Mouse (Mus musculus): ENCODE measurements around the gene Emid1. TPM values are rescaled to one million over a fixed set of nuclear protein-coding genes. Genes with fewer than 3 reads are reported as not detected.

Emid1 gene
- total RNA-seq, 2 experiments from 2014 or later, result 7.7 to 8.9 TPM

GRCm38 (mm10) chr11:5064282-5065055, 87.6 kb downstream of the Emid1 start:
- DNase-seq (ENCODE audit: low spot score), result no peak

- DNase-seq (ENCODE audit: low spot score), result no peak
Observed at GRCm38 (mm10) chr11:5063561-5064281, 88.3 kb downstream of the Emid1 start.

DNA sequence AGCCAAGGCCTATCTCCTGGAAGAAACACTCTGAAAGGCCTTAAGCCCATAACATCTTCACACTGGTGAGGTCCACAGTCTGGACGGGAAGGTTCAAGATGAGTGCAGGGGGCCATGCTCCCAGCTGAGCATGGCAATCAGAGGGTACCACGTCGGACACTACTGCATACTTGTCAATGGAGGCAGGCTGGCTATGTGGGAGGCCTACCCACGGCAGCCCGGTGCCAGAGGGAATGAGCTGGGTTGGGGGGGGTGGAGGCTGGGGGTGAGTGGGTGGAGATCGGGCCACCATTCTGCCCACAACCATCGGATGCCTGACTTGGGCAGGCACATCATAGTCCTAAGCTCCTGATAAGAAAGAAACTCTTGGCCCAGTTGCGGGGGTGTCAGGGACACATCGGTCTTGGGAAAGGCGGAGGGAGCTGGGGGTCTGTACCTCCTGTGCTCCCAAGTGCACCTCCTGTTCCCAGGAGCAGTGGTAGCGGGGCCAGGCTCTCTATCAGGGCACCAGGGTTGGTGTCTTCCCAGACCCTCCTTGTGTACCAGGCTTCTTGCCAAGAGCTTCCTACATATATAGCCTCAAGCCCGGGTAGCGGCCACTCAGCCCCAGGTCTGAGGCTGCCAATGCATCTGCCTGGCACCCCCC, 89.1 kb downstream of the Emid1 start:
- no peak for DNase-seq (ENCODE audit: low spot score)

DNA sequence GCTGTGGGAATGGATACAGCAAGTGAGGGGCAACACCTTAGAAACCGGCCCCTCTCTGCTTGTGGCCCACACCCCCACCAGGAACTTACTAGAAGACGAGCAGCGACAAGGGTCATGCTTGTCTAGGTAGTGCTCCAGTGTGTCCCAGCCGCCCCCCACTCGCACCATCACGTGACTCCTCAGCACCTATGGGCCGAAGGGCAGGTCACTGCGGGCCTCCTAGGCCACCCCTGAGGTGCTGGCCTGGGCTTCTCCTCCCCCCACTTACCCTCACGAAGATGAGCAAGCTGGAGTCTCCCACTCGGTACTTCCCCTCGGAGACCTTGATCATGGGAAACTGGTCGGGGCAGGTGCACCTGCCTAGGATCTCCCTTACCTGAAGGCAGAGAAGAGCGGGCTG, 89.7 kb downstream of the Emid1 start:
- no peak for DNase-seq (ENCODE audit: low spot score)

DNA sequence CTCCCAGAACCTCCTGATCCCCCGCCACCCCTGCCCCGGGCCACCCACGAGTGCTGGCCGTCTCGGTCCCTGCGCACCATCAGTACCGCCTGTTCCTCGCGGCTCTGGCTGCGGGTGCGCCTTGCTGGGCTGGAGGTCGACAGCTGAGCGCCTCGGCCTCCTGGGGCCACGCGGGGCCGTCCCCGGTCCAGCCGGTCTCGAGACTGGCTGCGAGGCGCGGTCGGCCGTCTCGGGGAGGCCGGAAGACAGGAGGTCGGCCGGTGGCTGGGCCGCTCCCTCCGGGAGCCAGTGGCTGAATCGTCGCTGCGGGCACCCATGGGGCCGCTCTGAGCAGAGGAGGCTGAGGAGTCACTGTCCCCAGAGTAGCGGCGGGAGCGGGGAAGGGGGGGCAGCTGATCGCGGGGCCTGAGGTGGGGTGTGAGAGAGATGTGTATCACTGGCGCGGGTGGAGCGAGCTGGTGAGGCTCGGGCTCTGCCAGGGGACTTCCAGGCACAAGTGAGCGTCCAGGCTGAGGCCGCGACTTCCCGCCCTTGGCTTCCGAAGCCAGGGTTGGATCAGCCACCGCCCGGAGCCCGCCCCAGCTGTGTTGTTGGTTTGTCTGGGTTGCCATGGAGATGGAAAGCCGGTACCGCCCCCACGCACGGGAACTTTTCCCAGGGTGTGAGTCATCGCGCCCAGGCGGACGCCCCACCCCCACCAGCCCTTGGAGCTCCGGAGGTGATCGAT, 90.5 kb downstream of the Emid1 start:
- DNase-seq (ENCODE audit: low spot score), result peak; percentile 93

DNA sequence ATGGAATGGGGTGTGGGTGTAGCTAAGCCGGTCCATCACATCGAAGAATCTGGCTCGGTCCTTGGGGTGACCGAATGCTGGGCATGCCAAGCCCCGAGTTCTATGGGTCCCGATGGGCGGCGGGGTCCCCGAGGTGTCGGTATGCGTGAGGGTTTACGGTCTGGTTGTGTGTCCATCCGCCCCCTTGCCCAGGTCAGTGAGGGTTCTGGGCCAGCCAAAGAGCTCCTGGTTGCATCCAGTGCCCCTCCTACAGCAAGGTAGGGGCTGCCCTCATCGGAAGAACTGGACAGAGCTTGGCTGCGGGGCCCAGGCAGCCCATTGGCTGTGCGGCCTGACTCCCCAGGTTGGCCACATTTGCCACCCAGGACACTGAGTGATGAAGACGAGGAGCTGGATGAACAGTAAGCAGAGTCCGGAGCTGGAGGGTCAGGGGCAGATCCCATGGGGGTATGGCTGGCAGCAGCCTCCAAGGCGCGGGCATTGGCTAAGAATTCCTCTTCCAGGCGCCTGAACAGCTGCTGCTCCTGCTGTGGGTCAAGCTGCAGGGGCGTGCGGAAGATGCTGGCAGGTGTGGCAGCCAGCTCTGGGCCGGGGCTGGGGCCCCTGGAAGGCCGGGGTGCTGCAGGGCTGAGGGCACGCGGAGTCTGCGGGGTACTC, 91.2 kb downstream of the Emid1 start:
- DNase-seq (ENCODE audit: low spot score), result no peak

GRCm38 (mm10) chr11:5059704-5060156, 92.3 kb downstream of the Emid1 start:
- no peak for DNase-seq (ENCODE audit: low spot score)

GRCm38 (mm10) chr11:5059230-5059629, 92.8 kb downstream of the Emid1 start:
- DNase-seq (ENCODE audit: low spot score), result no peak

- DNase-seq (ENCODE audit: low spot score), result no peak
Observed at GRCm38 (mm10) chr11:5058783-5059182, 93.3 kb downstream of the Emid1 start.

DNA sequence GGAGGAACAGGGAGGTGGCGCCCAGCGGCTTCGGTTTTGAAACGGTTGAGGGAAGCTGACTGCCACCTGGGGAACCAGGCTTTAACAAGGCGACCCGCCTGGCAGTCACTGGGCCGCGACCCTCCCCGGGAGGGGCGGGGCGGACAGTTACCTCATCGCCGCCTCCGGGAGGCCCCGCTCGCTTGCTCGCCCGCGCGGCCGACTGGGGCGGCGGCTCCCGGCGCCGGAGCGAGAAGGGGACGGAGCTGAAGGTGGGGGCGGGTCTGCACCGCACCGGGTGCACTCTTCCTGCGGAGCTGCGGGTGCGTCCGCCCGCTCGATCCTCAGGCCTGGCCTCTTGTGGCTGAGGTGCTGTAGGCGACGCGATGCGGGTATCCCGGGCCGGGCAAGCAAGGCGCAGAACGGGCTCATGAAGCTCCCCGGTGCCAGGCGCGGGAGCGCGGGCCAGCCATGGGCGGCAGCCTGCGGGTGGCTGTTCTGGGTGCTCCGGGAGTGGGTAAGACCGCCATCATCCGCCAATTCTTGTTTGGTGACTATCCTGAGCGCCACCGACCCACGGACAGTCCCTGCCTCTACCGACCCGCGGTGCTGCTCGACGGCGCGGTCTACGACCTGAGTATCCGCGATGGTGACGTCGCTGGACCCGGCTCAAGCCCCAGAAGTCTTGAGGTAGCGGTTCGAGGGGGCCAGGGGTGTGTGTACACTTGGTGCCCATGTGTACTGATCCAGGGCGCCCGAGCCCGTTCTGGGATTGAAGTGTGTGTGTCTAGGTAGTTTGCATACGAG, 94.0 kb downstream of the Emid1 start, which contains the start of gene Rasl10a:
TSS of gene Rasl10a (plus strand) at position 273 of the 786 bp plus-strand sequence.
- no peak for DNase-seq (ENCODE audit: low spot score)

DNA sequence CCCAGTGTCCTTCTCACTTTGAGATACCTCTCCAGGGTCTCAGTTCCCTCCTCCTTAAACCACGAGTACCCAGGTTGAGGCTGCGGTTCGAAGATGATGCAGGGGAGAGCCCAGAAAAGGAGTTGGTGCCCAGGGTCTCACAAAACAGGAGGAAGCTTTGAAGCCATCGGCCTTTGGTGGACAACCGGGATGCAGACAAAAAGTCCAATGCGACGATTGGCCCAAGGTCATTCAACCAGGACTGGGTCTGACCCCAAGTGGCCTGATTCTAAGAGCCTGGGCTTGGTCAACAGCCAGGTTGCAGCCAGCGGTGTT, 94.6 kb downstream of the Emid1 start:
- DNase-seq (ENCODE audit: low spot score), result no peak

- DNase-seq (ENCODE audit: low spot score), result no peak
Observed at GRCm38 (mm10) chr11:5057064-5057463, 95.0 kb downstream of the Emid1 start.

Other genes with a start within 250 kb of the Emid1 start
- not detected for gene Nefh, start 204.2 kb downstream of the Emid1 start, total RNA-seq (2021)
- 10 to 100 TPM; 41.3 to 48.7 TPM for gene Ap1b1, start 165.4 kb downstream of the Emid1 start, total RNA-seq (2021)
- gene Rasl10a, start 94.1 kb downstream of the Emid1 start, total RNA-seq (2021), result under 1 TPM in 1 of 2 experiments, not detected in 1; 0.21 TPM
- gene Gas2l1, start 86.9 kb downstream of the Emid1 start, total RNA-seq (2021), result 1 to 10 TPM; 3.6 to 6.5 TPM
- gene Rhbdd3, start 53.3 kb downstream of the Emid1 start, total RNA-seq (2021), result 10 to 100 TPM; 29.2 to 36.9 TPM
- 10 to 100 TPM; 68.9 to 74.1 TPM for gene Ewsr1, start 53.0 kb downstream of the Emid1 start, total RNA-seq (2021)
- 10 to 100 TPM; 43.0 to 53.7 TPM for gene Kremen1, start 109.3 kb upstream of the Emid1 start, total RNA-seq (2021)